Mouse (Mus musculus): Measurements from ENCODE around the gene Tdrd5. TPM values are rescaled to one million over a fixed set of nuclear protein-coding genes. Genes with fewer than 3 reads are reported as not detected.

Gene Tdrd5
- total and polyA plus RNA-seq, 2 experiments, result not detected

- H3K4me1 ChIP-seq (ENCODE audit: control insufficient read depth, insufficient read depth, low read length), result no peaks in the 10 kb centered on the region
- H3K4me3 ChIP-seq (ENCODE audit: insufficient read depth, low read depth, low read length), result no peak overlapping the region
- no peaks in the 10 kb centered on the region for H3K79me2 ChIP-seq (ENCODE audit: control insufficient read depth, insufficient read depth, low read length)
- DNase-seq (ENCODE audit: extremely low read depth, low read depth, low spot score), result no peak
- H3K27me3 ChIP-seq (ENCODE audit: control insufficient read depth, insufficient read depth, low read length), result no peaks in the 10 kb centered on the region
- H3K9ac ChIP-seq (ENCODE audit: low read depth, low read length), result no peak overlapping the region
- 48% methylated on average over 3 of the region's 3 CpGs for WGBS
- TF ChIP-seq CTCF (IDR thresholded peaks at IDR 0.05; ENCODE audit: low read depth, low read length) (no peak), POLR2A (IDR thresholded peaks at IDR 0.05; ENCODE audit: extremely low read depth, insufficient read depth, low read length) (no peak)
- H3K36me3 ChIP-seq (ENCODE audit: control insufficient read depth, insufficient read depth, low read length), result no peaks in the 10 kb centered on the region
- H3K27ac ChIP-seq (replicated peaks; ENCODE audit: insufficient read depth, low read depth, low read length), result no peak overlapping the region
Measured at GRCm38 (mm10) chr1:156217393-156217792, 86.1 kb downstream of the Tdrd5 start.

- Histone ChIP-seq H3K27ac (replicated peaks; ENCODE audit: insufficient read depth, low read depth, low read length) (no peak overlapping the region), H3K9ac (ENCODE audit: low read depth, low read length) (no peak overlapping the region), H3K4me1 (ENCODE audit: control insufficient read depth, insufficient read depth, low read length) (no peaks in the 10 kb centered on the region), H3K36me3 (ENCODE audit: control insufficient read depth, insufficient read depth, low read length) (no peaks in the 10 kb centered on the region), H3K4me3 (ENCODE audit: insufficient read depth, low read depth, low read length) (no peak overlapping the region), H3K27me3 (ENCODE audit: control insufficient read depth, insufficient read depth, low read length) (no peaks in the 10 kb centered on the region), H3K79me2 (ENCODE audit: control insufficient read depth, insufficient read depth, low read length) (no peaks in the 10 kb centered on the region)
- WGBS, result 90% methylated on average over 4 of the region's 4 CpGs
- TF ChIP-seq CTCF (IDR thresholded peaks at IDR 0.05; ENCODE audit: low read depth, low read length) (no peak), POLR2A (IDR thresholded peaks at IDR 0.05; ENCODE audit: extremely low read depth, insufficient read depth, low read length) (no peak)
- DNase-seq (ENCODE audit: extremely low read depth, low read depth, low spot score), result no peak
Measured at GRCm38 (mm10) chr1:156216249-156216648, 87.2 kb downstream of the Tdrd5 start.

- 93% methylated on average over 8 of the region's 8 CpGs for WGBS
Measured at GRCm38 (mm10) chr1:156214651-156215050, 88.8 kb downstream of the Tdrd5 start.

GRCm38 (mm10) chr1:156212923-156213322, 90.5 kb downstream of the Tdrd5 start:
- no peak overlapping the region for H3K9ac ChIP-seq (ENCODE audit: low read depth, low read length)
- no peaks in the 10 kb centered on the region for H3K4me1 ChIP-seq (ENCODE audit: control insufficient read depth, insufficient read depth, low read length)
- 80% methylated on average over 5 of the region's 5 CpGs for WGBS
- H3K36me3 ChIP-seq (ENCODE audit: control insufficient read depth, insufficient read depth, low read length), result no peaks in the 10 kb centered on the region
- no peaks in the 10 kb centered on the region for H3K79me2 ChIP-seq (ENCODE audit: control insufficient read depth, insufficient read depth, low read length)
- H3K27ac ChIP-seq (replicated peaks; ENCODE audit: insufficient read depth, low read depth, low read length), result no peak overlapping the region
- no peaks in the 10 kb centered on the region for H3K27me3 ChIP-seq (ENCODE audit: control insufficient read depth, insufficient read depth, low read length)
- H3K4me3 ChIP-seq (ENCODE audit: insufficient read depth, low read depth, low read length), result no peak overlapping the region
- TF ChIP-seq POLR2A (IDR thresholded peaks at IDR 0.05; ENCODE audit: extremely low read depth, insufficient read depth, low read length) (no peak), CTCF (IDR thresholded peaks at IDR 0.05; ENCODE audit: low read depth, low read length) (no peak)
- DNase-seq (ENCODE audit: extremely low read depth, low read depth, low spot score), result no peak

More at GRCm38 (mm10) chr1:156214651-156215050, 88.8 kb downstream of the Tdrd5 start:
- Histone ChIP-seq H3K79me2 (ENCODE audit: control insufficient read depth, insufficient read depth, low read length) (no peaks in the 10 kb centered on the region), H3K9ac (ENCODE audit: low read depth, low read length) (no peak overlapping the region), H3K27me3 (ENCODE audit: control insufficient read depth, insufficient read depth, low read length) (no peaks in the 10 kb centered on the region), H3K4me3 (ENCODE audit: insufficient read depth, low read depth, low read length) (no peak overlapping the region), H3K27ac (replicated peaks; ENCODE audit: insufficient read depth, low read depth, low read length) (no peak overlapping the region), H3K4me1 (ENCODE audit: control insufficient read depth, insufficient read depth, low read length) (no peaks in the 10 kb centered on the region), H3K36me3 (ENCODE audit: control insufficient read depth, insufficient read depth, low read length) (no peaks in the 10 kb centered on the region)
- TF ChIP-seq CTCF (IDR thresholded peaks at IDR 0.05; ENCODE audit: low read depth, low read length), result no peak
- TF ChIP-seq POLR2A (IDR thresholded peaks at IDR 0.05; ENCODE audit: extremely low read depth, insufficient read depth, low read length), result no peak
- DNase-seq (ENCODE audit: extremely low read depth, low read depth, low spot score), result no peak

GRCm38 (mm10) chr1:156211809-156212317, 91.6 kb downstream of the Tdrd5 start:
- no peak overlapping the region for H3K4me3 ChIP-seq (ENCODE audit: insufficient read depth, low read depth, low read length)
- WGBS, result 81% methylated on average over 6 of the region's 6 CpGs
- no peaks in the 10 kb centered on the region for H3K79me2 ChIP-seq (ENCODE audit: control insufficient read depth, insufficient read depth, low read length)
- no peaks in the 10 kb centered on the region for H3K36me3 ChIP-seq (ENCODE audit: control insufficient read depth, insufficient read depth, low read length)
- no peak for TF ChIP-seq POLR2A (IDR thresholded peaks at IDR 0.05; ENCODE audit: extremely low read depth, insufficient read depth, low read length)
- TF ChIP-seq CTCF (IDR thresholded peaks at IDR 0.05; ENCODE audit: low read depth, low read length), result no peak
- no peaks in the 10 kb centered on the region for H3K4me1 ChIP-seq (ENCODE audit: control insufficient read depth, insufficient read depth, low read length)
- no peak overlapping the region for H3K9ac ChIP-seq (ENCODE audit: low read depth, low read length)
- no peaks in the 10 kb centered on the region for H3K27me3 ChIP-seq (ENCODE audit: control insufficient read depth, insufficient read depth, low read length)
- DNase-seq (ENCODE audit: extremely low read depth, low read depth, low spot score), result no peak
- no peak overlapping the region for H3K27ac ChIP-seq (replicated peaks; ENCODE audit: insufficient read depth, low read depth, low read length)

Other genes with a start within 250 kb of the Tdrd5 start
- not detected in 2 replicates for gene Fam163a, start 98.6 kb downstream of the Tdrd5 start, total RNA-seq (2014; rRNA removed)
- 0.02 TPM in 1 of 2 replicates, not detected in the other for gene Fam163a, start 98.6 kb downstream of the Tdrd5 start, polyA plus RNA-seq (2012; rRNA removed)
- gene Nphs2, start 7.1 kb upstream of the Tdrd5 start, total RNA-seq (2014; rRNA removed), result not detected in 2 replicates
- gene Nphs2, start 7.1 kb upstream of the Tdrd5 start, polyA plus RNA-seq (2012; rRNA removed), result not detected in 2 replicates
- gene Gm2000, start 62.4 kb upstream of the Tdrd5 start, total RNA-seq (2014; rRNA removed), result 21.7 and 55.0 TPM in 2 replicates
- gene Gm2000, start 62.4 kb upstream of the Tdrd5 start, polyA plus RNA-seq (2012; rRNA removed), result 8.4 and 10.0 TPM in 2 replicates
- gene Axdnd1, start 117.5 kb upstream of the Tdrd5 start, total RNA-seq (2014; rRNA removed), result not detected in 2 replicates
- gene Axdnd1, start 117.5 kb upstream of the Tdrd5 start, polyA plus RNA-seq (2012; rRNA removed), result not detected in 2 replicates
- gene Soat1, start 170.7 kb upstream of the Tdrd5 start, total RNA-seq (2014; rRNA removed), result 5.9 and 7.7 TPM in 2 replicates
- 1.2 and 2.4 TPM in 2 replicates for gene Soat1, start 170.7 kb upstream of the Tdrd5 start, polyA plus RNA-seq (2012; rRNA removed)
- 13.4 and 13.6 TPM in 2 replicates for gene Gm10031, start 220.3 kb upstream of the Tdrd5 start, total RNA-seq (2014; rRNA removed)
- gene Gm10031, start 220.3 kb upstream of the Tdrd5 start, polyA plus RNA-seq (2012; rRNA removed), result 9.9 and 11.1 TPM in 2 replicates

All from liver, adult 2 months (tissue).